Mouse (Mus musculus): ENCODE data around the gene Kpnb1. TPM values are rescaled to one million over a fixed set of nuclear protein-coding genes. Genes with fewer than 3 reads are reported as not detected.
A peak's percentile ranks its signal among the peaks of the same experiment; 100 is the strongest.

The Kpnb1 gene
- polyA plus RNA-seq, 1 experiment from 2014 or later, result 31.8 TPM

GRCm38 (mm10) chr11:97132185-97132584 lies 55.5 kb downstream of the Kpnb1 start:
- H3K27me3 ChIP-seq, result peaks cover 17% of the 10 kb centered on the region; the same call in 1 of the 2 replicates
- 27% methylated on average over 6 of the region's 6 CpGs for WGBS
- H3K9me3 ChIP-seq, result no peaks in the 10 kb centered on the region

GRCm38 (mm10) chr11:97131683-97132082 lies 56.0 kb downstream of the Kpnb1 start:
- no peaks in the 10 kb centered on the region; the same call in 1 of the 2 replicates for H3K36me3 ChIP-seq
- no peak for ATAC-seq (ENCODE audit: low FRiP score, low read depth)
- peaks cover 9% of the 10 kb centered on the region for H3K4me1 ChIP-seq (replicated peaks)
- H3K9ac ChIP-seq, result no peak overlapping the region
- no peak overlapping the region for H3K4me2 ChIP-seq
- no peak overlapping the region for H3K4me3 ChIP-seq
- 83% methylated on average over 2 of the region's 2 CpGs for WGBS
- no peaks in the 10 kb centered on the region for H3K9me3 ChIP-seq
- peaks cover 17% of the 10 kb centered on the region; the same call in 1 of the 2 replicates for H3K27me3 ChIP-seq
- H3K27ac ChIP-seq (replicated peaks), result no peak overlapping the region

More at GRCm38 (mm10) chr11:97132185-97132584, 55.5 kb downstream of the Kpnb1 start:
- H3K4me2 ChIP-seq, result no peak overlapping the region
- ATAC-seq (ENCODE audit: low FRiP score, low read depth), result no peak
- no peaks in the 10 kb centered on the region; the same call in 1 of the 2 replicates for H3K36me3 ChIP-seq
- peaks cover 4% of the 10 kb centered on the region for H3K4me1 ChIP-seq (replicated peaks)
- H3K27ac ChIP-seq (replicated peaks), result no peak overlapping the region
- no peak overlapping the region for H3K9ac ChIP-seq
- no peak overlapping the region for H3K4me3 ChIP-seq

- 83% methylated on average over 7 of the region's 7 CpGs for WGBS
- Histone ChIP-seq H3K36me3 (no peaks in the 10 kb centered on the region), H3K27me3 (peaks cover 17% of the 10 kb centered on the region; the same call in 1 of the 2 replicates), H3K4me3 (no peak overlapping the region), H3K9ac (no peak overlapping the region), H3K4me1 (replicated peaks) (peaks cover 11% of the 10 kb centered on the region), H3K27ac (replicated peaks) (no peak overlapping the region), H3K9me3 (no peaks in the 10 kb centered on the region), H3K4me2 (no peak overlapping the region)
- ATAC-seq (ENCODE audit: low FRiP score, low read depth), result no peak
Measured at GRCm38 (mm10) chr11:97130318-97130717, 57.4 kb downstream of the Kpnb1 start.

- Histone ChIP-seq H3K4me2 (no peak overlapping the region), H3K9ac (no peak overlapping the region)
- ATAC-seq (ENCODE audit: low FRiP score, low read depth), result no peak
Measured at GRCm38 (mm10) chr11:97128956-97129355, 58.7 kb downstream of the Kpnb1 start.

GRCm38 (mm10) chr11:97127470-97128223 lies 60.0 kb downstream of the Kpnb1 start:
- H3K27me3 ChIP-seq, result peaks cover 17% of the 10 kb centered on the region; the same call in 1 of the 2 replicates
- ATAC-seq (ENCODE audit: low FRiP score, low read depth), result no peak
- no peaks in the 10 kb centered on the region for H3K36me3 ChIP-seq
- peak overlapping the region; percentile 92 for H3K4me2 ChIP-seq
- no peaks in the 10 kb centered on the region for H3K9me3 ChIP-seq
- H3K9ac ChIP-seq, result peak overlapping the region; percentile 55; the same call in 1 of the 2 replicates
- H3K27ac ChIP-seq (replicated peaks), result no peak overlapping the region
- peaks cover 14% of the 10 kb centered on the region for H3K4me1 ChIP-seq (replicated peaks)
- peak overlapping the region; percentile 51 for H3K4me3 ChIP-seq
- WGBS, result 18% methylated on average over 19 of the region's 19 CpGs

More at GRCm38 (mm10) chr11:97128956-97129355, 58.7 kb downstream of the Kpnb1 start:
- Histone ChIP-seq H3K4me3 (no peak overlapping the region), H3K27me3 (peaks cover 17% of the 10 kb centered on the region; the same call in 1 of the 2 replicates), H3K9me3 (no peaks in the 10 kb centered on the region), H3K36me3 (no peaks in the 10 kb centered on the region), H3K27ac (replicated peaks) (no peak overlapping the region), H3K4me1 (replicated peaks) (peaks cover 11% of the 10 kb centered on the region)
- 78% methylated on average over 3 of the region's 3 CpGs for WGBS

- H3K27me3 ChIP-seq, result peaks cover 17% of the 10 kb centered on the region; the same call in 1 of the 2 replicates
- H3K9ac ChIP-seq, result peak overlapping the region; percentile 55
- no peaks in the 10 kb centered on the region for H3K9me3 ChIP-seq
- no peak overlapping the region for H3K27ac ChIP-seq (replicated peaks)
- H3K36me3 ChIP-seq, result no peaks in the 10 kb centered on the region
- peak overlapping the region; percentile 51 for H3K4me3 ChIP-seq
- 4% methylated on average over 32 of the region's 32 CpGs for WGBS
- ATAC-seq (ENCODE audit: low FRiP score, low read depth), result peak; percentile 78
- peaks cover 14% of the 10 kb centered on the region for H3K4me1 ChIP-seq (replicated peaks)
- peak overlapping the region; percentile 92 for H3K4me2 ChIP-seq
Measured at GRCm38 (mm10) chr11:97126645-97127468, 60.8 kb downstream of the Kpnb1 start.

GRCm38 (mm10) chr11:97124266-97125036 lies 63.2 kb downstream of the Kpnb1 start:
- Histone ChIP-seq H3K4me2 (no peak overlapping the region), H3K4me1 (replicated peaks) (peaks cover 14% of the 10 kb centered on the region), H3K9me3 (no peaks in the 10 kb centered on the region), H3K36me3 (no peaks in the 10 kb centered on the region), H3K27ac (replicated peaks) (no peak overlapping the region), H3K4me3 (no peak overlapping the region), H3K27me3 (peaks cover 14% of the 10 kb centered on the region; the same call in 1 of the 2 replicates), H3K9ac (no peak overlapping the region)
- ATAC-seq (ENCODE audit: low FRiP score, low read depth), result no peak
- 51% methylated on average over 10 of the region's 10 CpGs for WGBS

- Histone ChIP-seq H3K27me3 (peaks cover 12% of the 10 kb centered on the region; the same call in 1 of the 2 replicates), H3K27ac (replicated peaks) (no peak overlapping the region), H3K9me3 (no peaks in the 10 kb centered on the region), H3K4me1 (replicated peaks) (peaks cover 14% of the 10 kb centered on the region), H3K9ac (no peak overlapping the region), H3K4me3 (no peak overlapping the region), H3K36me3 (no peaks in the 10 kb centered on the region), H3K4me2 (no peak overlapping the region)
- no peak for ATAC-seq (ENCODE audit: low FRiP score, low read depth)
- WGBS, result 19% methylated on average over 11 of the region's 11 CpGs
Measured at GRCm38 (mm10) chr11:97123282-97123890, 64.3 kb downstream of the Kpnb1 start.

GRCm38 (mm10) chr11:97120641-97121040 lies 67.0 kb downstream of the Kpnb1 start:
- no peaks in the 10 kb centered on the region for H3K36me3 ChIP-seq
- ATAC-seq (ENCODE audit: low FRiP score, low read depth), result no peak
- 62% methylated on average over 3 of the region's 3 CpGs for WGBS
- H3K27ac ChIP-seq (replicated peaks), result no peak overlapping the region
- no peak overlapping the region for H3K4me3 ChIP-seq
- peaks cover 25% of the 10 kb centered on the region for H3K27me3 ChIP-seq
- H3K4me2 ChIP-seq, result no peak overlapping the region
- H3K9me3 ChIP-seq, result no peaks in the 10 kb centered on the region
- no peak overlapping the region for H3K9ac ChIP-seq
- H3K4me1 ChIP-seq (replicated peaks), result 0 out of 2 replicates have a peak, but pooled peaks cover 3% of the 10 kb centered on the region

GRCm38 (mm10) chr11:97120221-97120620 lies 67.5 kb downstream of the Kpnb1 start:
- WGBS, result 57% methylated on average over 10 of the region's 10 CpGs
- H3K4me1 ChIP-seq (replicated peaks), result peaks cover 6% of the 10 kb centered on the region
- H3K9ac ChIP-seq, result no peak overlapping the region
- H3K27ac ChIP-seq (replicated peaks), result no peak overlapping the region
- peaks cover 29% of the 10 kb centered on the region for H3K27me3 ChIP-seq
- no peaks in the 10 kb centered on the region for H3K9me3 ChIP-seq
- H3K36me3 ChIP-seq, result no peaks in the 10 kb centered on the region
- ATAC-seq (ENCODE audit: low FRiP score, low read depth), result no peak
- H3K4me3 ChIP-seq, result no peak overlapping the region
- H3K4me2 ChIP-seq, result no peak overlapping the region

GRCm38 (mm10) chr11:97115797-97116196 lies 71.9 kb downstream of the Kpnb1 start:
- Histone ChIP-seq H3K4me1 (replicated peaks) (peaks cover 16% of the 10 kb centered on the region), H3K36me3 (no peaks in the 10 kb centered on the region), H3K4me2 (peak overlapping the region; percentile 79), H3K27ac (replicated peaks) (no peak overlapping the region), H3K9me3 (no peaks in the 10 kb centered on the region), H3K9ac (no peak overlapping the region), H3K27me3 (peaks cover 62% of the 10 kb centered on the region), H3K4me3 (no peak overlapping the region)
- ATAC-seq (ENCODE audit: low FRiP score, low read depth), result no peak
- WGBS, result 8% methylated on average over 11 of the region's 11 CpGs
